Mouse (Mus musculus) intestine, embryonic 16.5 days (tissue): ENCODE results near the gene Itsn1. TPM values are rescaled to one million over a fixed set of nuclear protein-coding genes. Genes with fewer than 3 reads are reported as not detected.

ENCODE experiments used
- ATAC-seq: fragments of 200-750 bp; cut with Nextera tagmentation; 2 replicates; pipeline ENCODE4 v1.8.0; 2017; ENCODE audit warnings: moderate TSS enrichment, moderate library complexity
- H3K27ac ChIP-seq: fragments of 300-500 bp; sonication (generic); 2 replicates; pipeline ENCODE4 v1.5.1; 2014; ENCODE audit warnings: mild to moderate bottlenecking, low read length
- H3K27me3 ChIP-seq: fragments of 300-500 bp; sonication (generic); replicated peaks from 2 replicates; pipeline ENCODE4 v1.6.1; 2014; ENCODE audit warnings: low read length, control low read depth, mixed read lengths; ENCODE audit not compliant: control insufficient read depth, insufficient read depth
- H3K36me3 ChIP-seq: fragments of 300-500 bp; sonication (generic); 2 replicates; pipeline ENCODE4 v1.6.1; 2014; ENCODE audit warnings: low read length, control low read depth; ENCODE audit not compliant: control insufficient read depth, insufficient read depth
- H3K4me1 ChIP-seq: fragments of 300-500 bp; sonication (generic); 2 replicates; pipeline ENCODE4 v1.6.1; 2014; ENCODE audit warnings: low read length, control low read depth, mixed read lengths; ENCODE audit not compliant: control insufficient read depth, insufficient read depth
- H3K4me2 ChIP-seq: fragments of 300-500 bp; sonication (generic); 2 replicates; pipeline ENCODE4 v1.6.1; 2014; ENCODE audit warnings: low read depth, low read length, control low read depth
- H3K4me3 ChIP-seq: fragments of 300-500 bp; sonication (generic); 2 replicates; pipeline ENCODE4 v1.5.1; 2014; ENCODE audit warnings: mild to moderate bottlenecking, low read length
- H3K9ac ChIP-seq: fragments of 300-500 bp; sonication (generic); 2 replicates; pipeline ENCODE4 v1.6.1; 2014; ENCODE audit warnings: low read depth, low read length
- H3K9me3 ChIP-seq: fragments of 300-500 bp; sonication (generic); 2 replicates; pipeline ENCODE4 v1.6.1; 2016; ENCODE audit warnings: low read length, control low read depth; ENCODE audit not compliant: control insufficient read depth
- whole genome bisulfite sequencing: fragments of 180-500 bp; shearing (Covaris S2); extraction: QIAGEN DNeasy Blood & Tissue Kit; methylation state at CpG from one replicate; pipeline ENCODE4 v1.1.7; 2014; 5-methylcytosine and 5-hydroxymethylcytosine counted together
- polyA plus RNA-seq: library from polyadenylated mRNA; unstranded; fragments of >200 nt; fragmentation: Nextera tagmentation; extraction: Ambion mirVana; gene quantifications from 2 replicates; pipeline ENCODE4 v1.2.1, GENCODE M21; 2015

Gene Itsn1
- polyA plus RNA-seq, 1 experiment from 2014 or later, result 10.5 TPM

- Histone ChIP-seq H3K36me3 (0 out of 2 replicates have a peak, but pooled peaks cover 2% of the 10 kb centered on the region), H3K9ac (no peak overlapping the region), H3K4me3 (no peak overlapping the region), H3K9me3 (no peaks in the 10 kb centered on the region), H3K4me2 (no peak overlapping the region), H3K27me3 (no peaks in the 10 kb centered on the region), H3K4me1 (peaks cover 11% of the 10 kb centered on the region), H3K27ac (no peak overlapping the region)
- ATAC-seq, result no peak
- WGBS, result 88% methylated on average over 4 of the region's 4 CpGs
Observed at GRCm38 (mm10) chr16:91837558-91838041, 108.5 kb downstream of the Itsn1 start.

- 0 out of 2 replicates have a peak, but pooled peaks cover 2% of the 10 kb centered on the region for H3K36me3 ChIP-seq
- peaks cover 5% of the 10 kb centered on the region for H3K4me1 ChIP-seq
- H3K9ac ChIP-seq, result no peak overlapping the region
- WGBS, result 83% methylated on average over 11 of the region's 11 CpGs
- no peaks in the 10 kb centered on the region for H3K9me3 ChIP-seq
- no peaks in the 10 kb centered on the region for H3K27me3 ChIP-seq
- no peak overlapping the region for H3K4me3 ChIP-seq
- H3K4me2 ChIP-seq, result no peak overlapping the region
- no peak overlapping the region for H3K27ac ChIP-seq
- no peak for ATAC-seq
Observed at GRCm38 (mm10) chr16:91838771-91839170, 109.7 kb downstream of the Itsn1 start.

GRCm38 (mm10) chr16:91839462-91839861, 110.4 kb downstream of the Itsn1 start:
- H3K9me3 ChIP-seq, result no peaks in the 10 kb centered on the region
- H3K4me3 ChIP-seq, result no peak overlapping the region
- no peak overlapping the region for H3K9ac ChIP-seq
- H3K4me1 ChIP-seq, result peaks cover 3% of the 10 kb centered on the region
- H3K27ac ChIP-seq, result no peak overlapping the region
- no peak for ATAC-seq
- H3K4me2 ChIP-seq, result no peak overlapping the region
- H3K36me3 ChIP-seq, result 0 out of 2 replicates have a peak, but pooled peaks cover 2% of the 10 kb centered on the region
- no peaks in the 10 kb centered on the region for H3K27me3 ChIP-seq
- 41% methylated on average over 11 of the region's 11 CpGs for WGBS

- Histone ChIP-seq H3K4me2 (no peak overlapping the region), H3K27me3 (no peaks in the 10 kb centered on the region), H3K4me3 (no peak overlapping the region), H3K36me3 (0 out of 2 replicates have a peak, but pooled peaks cover 2% of the 10 kb centered on the region), H3K9me3 (no peaks in the 10 kb centered on the region), H3K27ac (no peak overlapping the region), H3K4me1 (peaks cover 3% of the 10 kb centered on the region), H3K9ac (no peak overlapping the region)
- peak; percentile 28; the same call in 1 of the 2 replicates for ATAC-seq
- WGBS, result 73% methylated on average over 14 of the region's 14 CpGs
Observed at GRCm38 (mm10) chr16:91841026-91841630, 112.0 kb downstream of the Itsn1 start.

GRCm38 (mm10) chr16:91846089-91846741, 117.1 kb downstream of the Itsn1 start:
- no peaks in the 10 kb centered on the region for H3K9me3 ChIP-seq
- peaks cover 3% of the 10 kb centered on the region; the same call in 1 of the 2 replicates for H3K36me3 ChIP-seq
- ATAC-seq, result peak; percentile 58
- peaks cover 3% of the 10 kb centered on the region; the same call in 1 of the 2 replicates for H3K4me1 ChIP-seq
- H3K4me2 ChIP-seq, result no peak overlapping the region
- H3K4me3 ChIP-seq, result no peak overlapping the region
- no peaks in the 10 kb centered on the region for H3K27me3 ChIP-seq
- H3K9ac ChIP-seq, result no peak overlapping the region
- WGBS, result 33% methylated on average over 10 of the region's 10 CpGs
- no peak overlapping the region for H3K27ac ChIP-seq

- no peak overlapping the region for H3K4me3 ChIP-seq
- H3K9ac ChIP-seq, result no peak overlapping the region
- no peaks in the 10 kb centered on the region for H3K9me3 ChIP-seq
- ATAC-seq, result no peak
- WGBS, result 91% methylated on average over 13 of the region's 13 CpGs
- peaks cover 3% of the 10 kb centered on the region; the same call in 1 of the 2 replicates for H3K4me1 ChIP-seq
- no peak overlapping the region for H3K27ac ChIP-seq
- H3K27me3 ChIP-seq, result no peaks in the 10 kb centered on the region
- H3K4me2 ChIP-seq, result no peak overlapping the region
- H3K36me3 ChIP-seq, result peaks cover 3% of the 10 kb centered on the region; the same call in 1 of the 2 replicates
Observed at GRCm38 (mm10) chr16:91847525-91848225, 118.6 kb downstream of the Itsn1 start.

GRCm38 (mm10) chr16:91848505-91848904, 119.4 kb downstream of the Itsn1 start:
- no peak overlapping the region for H3K27ac ChIP-seq
- no peak overlapping the region for H3K4me2 ChIP-seq
- no peak for ATAC-seq
- no peak overlapping the region for H3K9ac ChIP-seq
- WGBS, result 89% methylated on average over 9 of the region's 9 CpGs
- H3K4me3 ChIP-seq, result no peak overlapping the region
- peaks cover 3% of the 10 kb centered on the region; the same call in 1 of the 2 replicates for H3K4me1 ChIP-seq
- H3K9me3 ChIP-seq, result no peaks in the 10 kb centered on the region
- no peaks in the 10 kb centered on the region for H3K27me3 ChIP-seq
- peaks cover 3% of the 10 kb centered on the region; the same call in 1 of the 2 replicates for H3K36me3 ChIP-seq

- Histone ChIP-seq H3K4me1 (peaks cover 3% of the 10 kb centered on the region; the same call in 1 of the 2 replicates), H3K9me3 (no peaks in the 10 kb centered on the region), H3K36me3 (peaks cover 3% of the 10 kb centered on the region; the same call in 1 of the 2 replicates), H3K9ac (no peak overlapping the region), H3K4me3 (no peak overlapping the region), H3K27ac (no peak overlapping the region), H3K4me2 (no peak overlapping the region), H3K27me3 (no peaks in the 10 kb centered on the region)
- 92% methylated on average over 7 of the region's 7 CpGs for WGBS
- ATAC-seq, result no peak
Observed at GRCm38 (mm10) chr16:91848906-91849603, 120.0 kb downstream of the Itsn1 start.
